Comparison of ENCODE assay signal across 9 mouse cellular contexts in the genomic region with DNA sequence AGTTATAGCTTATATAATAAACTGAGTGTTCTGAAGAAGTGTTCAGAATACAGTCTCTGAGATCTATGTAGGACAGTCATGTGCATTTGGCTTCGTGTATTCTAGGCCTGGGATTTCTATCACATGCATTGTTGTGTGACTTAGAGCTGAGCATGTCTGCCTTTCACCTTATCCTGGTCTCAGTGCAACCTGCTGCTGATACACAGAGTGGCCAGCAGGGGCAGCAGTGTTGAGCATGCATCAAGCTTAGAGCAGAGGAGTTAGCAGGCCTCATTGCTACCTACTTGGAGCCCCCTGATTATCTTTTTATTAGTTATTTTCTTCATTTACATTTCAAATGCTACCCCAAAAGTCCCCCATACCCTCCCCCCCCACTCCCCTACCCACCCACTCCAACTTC.
A peak's percentile ranks its signal among the peaks of the same experiment; 100 is the strongest.
DNase-seq lines count a peak whose midpoint lies in the region; ATAC-seq and TF ChIP-seq lines count a peak whose summit lies in the region.
"Had no signal": no experiment of that assay in that cellular context is flagged by ENCODE, and none has a peak within 500 bp of the region (broad histone marks: within the 10 kb centered on the region; RNA-seq: fewer than 3 reads in every experiment).

No protein-coding gene starts in this region.

- H3K27me3 ChIP-seq in neural tube, embryonic 11.5 days (ENCODE audit: control insufficient read depth, insufficient read depth, low read length) = no peaks in the 10 kb centered on the region
- no peaks in the 10 kb centered on the region for H3K27me3 ChIP-seq in neural tube, embryonic 15.5 days (replicated peaks)
- H3K27me3 ChIP-seq: hindbrain, embryonic 15.5 days had no signal

- TF ChIP-seq CTCF in embryonic fibroblast, embryonic 13.5 days (IDR thresholded peaks at IDR 0.05; ENCODE audit: borderline replicate concordance, insufficient read depth, low read length) = peak; percentile 69; the same call in 1 of the 2 replicates

- no peak overlapping the region for H3K4me3 ChIP-seq in neural tube, embryonic 11.5 days (ENCODE audit: low read depth, low read length)
- H3K4me3 ChIP-seq in neural tube, embryonic 15.5 days (replicated peaks) = no peak overlapping the region
- H3K4me3 ChIP-seq in embryonic fibroblast, embryonic 13.5 days (ENCODE audit: insufficient read depth, low read length) = no peak overlapping the region
- H3K4me3 ChIP-seq: hindbrain, embryonic 15.5 days had no signal

- DNase-seq in cerebellum, postnatal 14 days = peak; percentile 27 to 32
- no peak for DNase-seq in cerebellum, adult 8-10 months
- peak; percentile 33 for DNase-seq in neural tube, embryonic 11.5 days (ENCODE audit: low spot score)
- peak; percentile 46 for DNase-seq in thymus, postnatal 14 days
- DNase-seq in heart, postnatal 10 days = no peak
- no peak for DNase-seq in layer of hippocampus, adult 9-10 months (ENCODE audit: low spot score)

- H3K27ac ChIP-seq in neural tube, embryonic 11.5 days (ENCODE audit: low read depth, low read length) = no peak overlapping the region
- H3K27ac ChIP-seq in neural tube, embryonic 15.5 days (replicated peaks) = no peak overlapping the region
- no peak overlapping the region for H3K27ac ChIP-seq in embryonic fibroblast, embryonic 13.5 days (ENCODE audit: insufficient read depth, low read length)
- H3K27ac ChIP-seq: hindbrain, embryonic 15.5 days had no signal

- no peak for TF ChIP-seq POLR2A in embryonic fibroblast, embryonic 13.5 days (IDR thresholded peaks at IDR 0.05; ENCODE audit: low read depth, low read length)

- no peak for ATAC-seq in neural tube, embryonic 11.5 days (ENCODE audit: insufficient read depth, low FRiP score, low TSS enrichment)
- no peak for ATAC-seq in neural tube, embryonic 15.5 days (ENCODE audit: low FRiP score)

- no peaks in the 10 kb centered on the region for H3K36me3 ChIP-seq in neural tube, embryonic 11.5 days (ENCODE audit: control insufficient read depth, insufficient read depth, low read length)
- H3K36me3 ChIP-seq in neural tube, embryonic 15.5 days = no peaks in the 10 kb centered on the region
- H3K36me3 ChIP-seq: hindbrain, embryonic 15.5 days had no signal

- intact Hi-C loops in heart, postnatal 10 days (cut with DNase I) = no loop called here

- H3K4me2 ChIP-seq in neural tube, embryonic 11.5 days (ENCODE audit: low read depth) = no peak overlapping the region
- H3K4me2 ChIP-seq in neural tube, embryonic 15.5 days = no peak overlapping the region
- H3K4me2 ChIP-seq: hindbrain, embryonic 15.5 days had no signal

- no peaks in the 10 kb centered on the region for H3K9me3 ChIP-seq in neural tube, embryonic 11.5 days (ENCODE audit: control insufficient read depth, low read length)
- no peaks in the 10 kb centered on the region for H3K9me3 ChIP-seq in neural tube, embryonic 15.5 days (replicated peaks)
- H3K9me3 ChIP-seq: hindbrain, embryonic 15.5 days had no signal

- no peaks in the 10 kb centered on the region for H3K4me1 ChIP-seq in neural tube, embryonic 11.5 days (ENCODE audit: control insufficient read depth, insufficient read depth, low read length)
- no peaks in the 10 kb centered on the region for H3K4me1 ChIP-seq in neural tube, embryonic 15.5 days
- H3K4me1 ChIP-seq in embryonic fibroblast, embryonic 13.5 days (ENCODE audit: control insufficient read depth, insufficient read depth, low read length) = no peaks in the 10 kb centered on the region
- H3K4me1 ChIP-seq: hindbrain, embryonic 15.5 days had no signal

- H3K9ac ChIP-seq in neural tube, embryonic 11.5 days (ENCODE audit: low read length) = no peak overlapping the region
- H3K9ac ChIP-seq in neural tube, embryonic 15.5 days (replicated peaks) = no peak overlapping the region
- H3K9ac ChIP-seq: hindbrain, embryonic 15.5 days had no signal

- 38% methylated on average over 1 of the region's 1 CpGs for WGBS in neural tube, embryonic 11.5 days
- WGBS in neural tube, embryonic 15.5 days = 36% methylated on average over 1 of the region's 1 CpGs

Comparison
In these comparisons a context has a peak if more than half of its experiments do, and no peak if none do; other contexts are left out.
1. DNase-seq: peak in cerebellum, postnatal 14 days (2 of 2), neural tube, embryonic 11.5 days (single experiment) and thymus, postnatal 14 days (single experiment); none in cerebellum, adult 8-10 months (single experiment), heart, postnatal 10 days (0 of 2) and layer of hippocampus, adult 9-10 months (single experiment).